Mouse (Mus musculus): Measurements from ENCODE around the gene Elfn2. TPM values are rescaled to one million over a fixed set of nuclear protein-coding genes. Genes with fewer than 3 reads are reported as not detected.

Gene Elfn2
- polyA plus RNA-seq, 1 experiment from 2014 or later, result 3.3 TPM

DNA sequence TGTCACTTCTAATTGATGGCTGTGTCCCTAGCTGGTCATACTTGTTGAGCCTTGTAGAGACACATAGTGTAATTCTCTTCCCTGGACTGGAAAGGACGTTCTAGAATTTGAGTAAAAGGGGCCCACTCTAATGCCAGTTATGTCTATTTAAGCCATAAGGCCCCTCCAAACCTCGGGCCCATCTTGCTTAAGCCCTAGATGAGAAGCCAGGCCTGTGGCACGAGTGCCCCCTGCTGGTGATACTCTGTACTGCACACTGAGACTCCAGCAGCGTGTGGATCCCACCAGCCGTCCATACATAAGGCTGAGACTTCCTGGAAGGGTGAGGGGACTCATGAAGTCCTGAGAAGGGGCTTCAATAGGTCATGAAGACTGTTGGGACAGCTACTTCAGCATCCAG, 25.6 kb upstream of the Elfn2 start:
- Histone ChIP-seq H3K36me3 (no peaks in the 10 kb centered on the region), H3K9ac (replicated peaks) (no peak overlapping the region), H3K9me3 (no peaks in the 10 kb centered on the region), H3K4me3 (replicated peaks) (no peak overlapping the region), H3K4me1 (replicated peaks) (peaks cover 11% of the 10 kb centered on the region), H3K27me3 (no peaks in the 10 kb centered on the region), H3K4me2 (replicated peaks) (no peak overlapping the region), H3K27ac (no peak overlapping the region; the same call in 1 of the 2 replicates)
- peak; percentile 54; the same call in 1 of the 2 replicates for ATAC-seq
- WGBS, result 3% methylated on average over 5 of the region's 5 CpGs

DNA sequence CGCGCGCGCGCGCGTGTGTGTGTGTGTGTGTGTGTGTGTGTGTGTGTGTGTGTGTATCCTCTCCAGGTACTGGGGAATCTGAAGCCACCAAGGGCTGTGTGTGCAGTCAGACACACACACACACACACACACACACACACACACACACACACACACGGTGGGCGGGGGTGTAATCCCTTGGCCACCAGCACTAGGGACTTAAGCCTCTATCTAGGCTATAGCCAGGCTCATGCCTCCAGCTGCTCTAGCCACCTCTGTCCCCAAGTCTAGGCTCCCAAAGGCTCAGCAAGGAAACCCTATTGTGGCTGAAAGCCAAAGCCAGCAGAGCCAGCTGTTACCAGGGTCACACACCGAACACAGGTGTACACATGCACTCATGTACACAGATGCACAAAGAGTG, 24.3 kb upstream of the Elfn2 start:
- H3K9ac ChIP-seq (replicated peaks), result no peak overlapping the region
- H3K36me3 ChIP-seq, result no peaks in the 10 kb centered on the region
- H3K4me3 ChIP-seq (replicated peaks), result no peak overlapping the region
- no peaks in the 10 kb centered on the region for H3K27me3 ChIP-seq
- ATAC-seq, result 0 out of 2 replicates have a peak, but pooled peaks have one; percentile 9
- H3K4me1 ChIP-seq (replicated peaks), result peaks cover 12% of the 10 kb centered on the region
- no peak overlapping the region for H3K27ac ChIP-seq
- H3K4me2 ChIP-seq (replicated peaks), result no peak overlapping the region
- H3K9me3 ChIP-seq, result no peaks in the 10 kb centered on the region
- 77% methylated on average over 7 of the region's 10 CpGs for WGBS

DNA sequence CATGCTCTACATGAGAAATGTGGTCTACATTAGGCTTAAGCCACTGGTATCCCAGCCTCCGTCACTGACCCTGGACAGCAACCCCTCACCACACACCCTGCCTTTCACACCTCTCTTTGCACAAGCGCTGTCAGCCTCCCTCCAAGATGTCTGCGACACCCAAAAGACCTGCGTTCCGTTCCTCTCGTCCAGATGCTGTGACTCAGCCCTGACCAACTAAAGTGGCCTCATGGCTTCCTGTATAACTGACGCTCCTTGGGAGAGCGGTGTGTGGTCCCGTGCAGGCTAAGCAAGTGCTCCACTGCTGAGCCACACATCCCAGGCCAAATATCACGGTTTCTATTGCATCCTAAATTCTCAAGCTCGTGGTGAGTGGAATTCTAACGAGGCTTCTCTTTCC, 22.1 kb upstream of the Elfn2 start:
- 78% methylated on average over 12 of the region's 12 CpGs for WGBS
- H3K36me3 ChIP-seq, result no peaks in the 10 kb centered on the region
- H3K9ac ChIP-seq (replicated peaks), result no peak overlapping the region
- H3K4me2 ChIP-seq (replicated peaks), result no peak overlapping the region
- ATAC-seq, result no peak
- no peaks in the 10 kb centered on the region for H3K27me3 ChIP-seq
- H3K27ac ChIP-seq, result no peak overlapping the region
- H3K9me3 ChIP-seq, result no peaks in the 10 kb centered on the region
- H3K4me3 ChIP-seq (replicated peaks), result no peak overlapping the region
- H3K4me1 ChIP-seq (replicated peaks), result peaks cover 34% of the 10 kb centered on the region

DNA sequence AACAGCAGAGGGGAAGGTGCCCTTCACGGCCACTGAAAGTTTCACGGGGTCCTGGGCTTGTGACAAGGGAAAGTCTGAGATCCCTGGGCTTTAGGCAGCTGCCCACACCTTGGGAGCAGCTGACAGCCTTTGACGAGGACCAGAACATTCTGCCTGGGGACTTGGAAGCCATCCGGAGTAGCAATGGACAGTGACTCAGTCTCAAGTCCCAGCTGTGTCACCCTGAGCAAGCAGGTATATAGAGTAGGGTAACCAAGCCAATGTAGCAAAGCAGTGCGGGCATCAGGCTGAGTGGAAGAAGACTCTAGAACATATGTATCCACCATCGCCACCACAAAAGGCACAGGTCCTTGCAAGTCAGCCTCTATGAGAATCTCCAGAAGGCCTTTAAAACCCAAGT, 18.6 kb upstream of the Elfn2 start:
- Histone ChIP-seq H3K4me2 (replicated peaks) (no peak overlapping the region), H3K4me3 (replicated peaks) (no peak overlapping the region), H3K9me3 (no peaks in the 10 kb centered on the region), H3K27ac (peak overlapping the region; percentile 86), H3K27me3 (no peaks in the 10 kb centered on the region), H3K4me1 (replicated peaks) (peaks cover 31% of the 10 kb centered on the region), H3K36me3 (no peaks in the 10 kb centered on the region), H3K9ac (replicated peaks) (no peak overlapping the region)
- 73% methylated on average over 6 of the region's 6 CpGs for WGBS
- no peak for ATAC-seq

DNA sequence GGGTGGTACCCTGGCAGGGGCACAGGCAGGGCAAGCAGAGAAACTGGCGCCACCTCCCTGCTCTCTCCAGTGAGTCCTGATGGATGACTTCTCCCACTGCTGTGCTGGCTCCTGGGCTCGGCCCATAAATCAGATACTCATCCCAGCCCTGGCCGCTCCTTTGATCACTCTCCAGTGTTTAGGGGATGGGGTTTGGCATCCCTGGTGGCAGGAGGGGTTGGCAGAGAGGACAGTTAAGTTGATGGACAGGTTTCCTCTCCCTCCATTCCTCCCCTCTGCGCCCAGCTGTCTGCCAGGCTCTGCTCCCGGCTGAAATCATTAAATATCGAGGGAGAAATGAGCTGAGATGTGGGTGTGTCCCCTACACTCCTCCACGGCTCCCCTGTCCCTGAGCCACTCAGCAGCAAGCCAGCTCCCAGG, 18.1 kb upstream of the Elfn2 start:
- Histone ChIP-seq H3K36me3 (no peaks in the 10 kb centered on the region), H3K9me3 (no peaks in the 10 kb centered on the region), H3K9ac (replicated peaks) (peak overlapping the region; percentile 37; the same call in 1 of the 2 replicates), H3K27ac (peak overlapping the region; percentile 86), H3K4me1 (replicated peaks) (peaks cover 31% of the 10 kb centered on the region), H3K4me2 (replicated peaks) (no peak overlapping the region), H3K4me3 (replicated peaks) (no peak overlapping the region), H3K27me3 (no peaks in the 10 kb centered on the region)
- 36% methylated on average over 7 of the region's 7 CpGs for WGBS
- ATAC-seq, result peak; percentile 10

DNA sequence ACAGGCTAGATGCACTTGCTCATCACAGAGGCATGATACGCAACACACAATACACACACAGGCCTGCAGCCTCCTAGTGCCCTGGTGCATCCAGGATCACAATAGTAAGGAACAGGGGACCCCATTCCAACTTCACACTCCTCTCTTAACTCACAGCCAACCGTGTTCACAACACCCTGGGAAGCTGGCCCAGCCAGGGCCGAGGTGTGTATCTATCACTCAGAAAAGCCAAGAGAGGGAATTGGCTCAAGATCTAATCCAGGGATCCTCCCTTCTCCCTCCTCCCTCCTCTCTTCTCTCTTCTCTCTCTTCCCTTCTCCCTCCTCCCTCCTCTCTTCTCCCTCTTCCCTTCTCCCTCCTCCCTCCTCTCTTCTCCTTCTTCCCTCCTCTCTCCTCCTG, 17.6 kb upstream of the Elfn2 start:
- no peaks in the 10 kb centered on the region for H3K9me3 ChIP-seq
- WGBS, result 54% methylated on average over 3 of the region's 3 CpGs
- peak overlapping the region; percentile 22; the same call in 1 of the 2 replicates for H3K4me2 ChIP-seq (replicated peaks)
- no peak; the same call in 1 of the 2 replicates for ATAC-seq
- no peaks in the 10 kb centered on the region for H3K36me3 ChIP-seq
- no peaks in the 10 kb centered on the region for H3K27me3 ChIP-seq
- peaks cover 31% of the 10 kb centered on the region for H3K4me1 ChIP-seq (replicated peaks)
- peak overlapping the region; percentile 86 for H3K27ac ChIP-seq
- H3K9ac ChIP-seq (replicated peaks), result peak overlapping the region; percentile 37; the same call in 1 of the 2 replicates
- H3K4me3 ChIP-seq (replicated peaks), result no peak overlapping the region

DNA sequence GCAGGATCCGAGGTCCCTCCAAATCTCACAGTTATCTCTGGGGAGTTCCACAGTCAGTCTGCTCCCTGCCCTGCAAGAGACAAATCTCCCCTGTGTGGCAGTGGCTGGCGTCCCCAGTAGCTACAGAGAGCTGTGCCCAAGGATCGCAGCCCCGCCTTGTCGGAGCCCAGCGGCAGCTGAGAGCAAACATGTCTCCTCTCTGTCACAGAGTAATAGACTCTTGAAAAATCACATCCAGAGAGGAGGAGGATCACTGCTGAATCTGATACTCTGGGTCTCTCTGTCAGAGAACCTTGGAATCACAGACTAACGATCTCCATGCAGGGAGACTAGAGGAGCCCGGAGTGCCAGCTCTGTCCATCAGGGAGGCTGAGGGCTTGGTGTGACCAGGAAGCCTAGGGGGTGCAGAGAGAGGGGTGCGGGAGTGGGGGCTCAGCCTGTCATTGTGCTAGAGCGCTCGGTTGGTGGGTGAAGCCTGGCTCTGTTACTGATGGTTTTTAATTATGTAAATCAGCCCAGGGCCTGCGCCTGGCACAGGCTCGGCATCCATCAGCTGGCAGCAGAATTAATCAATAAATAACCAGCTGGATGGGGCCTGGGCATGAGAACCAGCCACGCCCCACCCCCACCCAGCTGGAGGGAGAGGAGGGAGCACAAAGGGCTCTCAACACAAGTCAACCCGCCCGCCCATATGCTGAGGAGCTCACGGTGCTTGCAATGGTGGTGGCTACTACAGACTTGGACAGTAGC, 17.0 kb upstream of the Elfn2 start:
- no peaks in the 10 kb centered on the region for H3K36me3 ChIP-seq
- peak; percentile 84 for ATAC-seq
- no peak overlapping the region for H3K4me3 ChIP-seq (replicated peaks)
- peak overlapping the region; percentile 22 for H3K4me2 ChIP-seq (replicated peaks)
- H3K27ac ChIP-seq, result peak overlapping the region; percentile 86
- H3K9me3 ChIP-seq, result no peaks in the 10 kb centered on the region
- H3K27me3 ChIP-seq, result no peaks in the 10 kb centered on the region
- H3K4me1 ChIP-seq (replicated peaks), result peaks cover 31% of the 10 kb centered on the region
- H3K9ac ChIP-seq (replicated peaks), result peak overlapping the region; percentile 37
- WGBS, result 23% methylated on average over 17 of the region's 17 CpGs

DNA sequence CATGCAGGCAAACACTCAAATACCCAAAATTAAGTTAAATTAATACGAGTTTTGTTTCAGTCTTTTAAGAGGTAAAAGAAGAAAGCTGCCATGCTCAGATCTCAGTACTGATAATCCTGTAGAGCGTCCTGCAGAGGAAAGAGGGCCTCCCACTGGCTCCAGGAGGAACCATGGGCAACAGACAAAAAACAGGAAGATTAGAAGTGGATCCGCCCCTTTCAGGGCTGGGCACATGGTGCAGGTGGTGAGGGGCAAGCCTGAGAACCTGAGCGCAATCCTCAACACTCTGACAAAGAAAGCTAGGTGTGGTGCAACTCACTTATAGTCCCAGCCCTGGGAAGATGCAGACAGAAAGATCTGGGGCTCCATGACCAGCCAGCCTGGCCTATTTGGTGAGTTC, 13.3 kb upstream of the Elfn2 start:
- H3K4me3 ChIP-seq (replicated peaks), result no peak overlapping the region
- H3K27me3 ChIP-seq, result no peaks in the 10 kb centered on the region
- no peaks in the 10 kb centered on the region for H3K9me3 ChIP-seq
- H3K9ac ChIP-seq (replicated peaks), result no peak overlapping the region
- no peak for ATAC-seq
- H3K4me2 ChIP-seq (replicated peaks), result no peak overlapping the region
- H3K36me3 ChIP-seq, result no peaks in the 10 kb centered on the region
- whole genome bisulfite sequencing, result 43% methylated on average over 4 of the region's 4 CpGs
- H3K27ac ChIP-seq, result no peak overlapping the region
- peaks cover 20% of the 10 kb centered on the region for H3K4me1 ChIP-seq (replicated peaks)

DNA sequence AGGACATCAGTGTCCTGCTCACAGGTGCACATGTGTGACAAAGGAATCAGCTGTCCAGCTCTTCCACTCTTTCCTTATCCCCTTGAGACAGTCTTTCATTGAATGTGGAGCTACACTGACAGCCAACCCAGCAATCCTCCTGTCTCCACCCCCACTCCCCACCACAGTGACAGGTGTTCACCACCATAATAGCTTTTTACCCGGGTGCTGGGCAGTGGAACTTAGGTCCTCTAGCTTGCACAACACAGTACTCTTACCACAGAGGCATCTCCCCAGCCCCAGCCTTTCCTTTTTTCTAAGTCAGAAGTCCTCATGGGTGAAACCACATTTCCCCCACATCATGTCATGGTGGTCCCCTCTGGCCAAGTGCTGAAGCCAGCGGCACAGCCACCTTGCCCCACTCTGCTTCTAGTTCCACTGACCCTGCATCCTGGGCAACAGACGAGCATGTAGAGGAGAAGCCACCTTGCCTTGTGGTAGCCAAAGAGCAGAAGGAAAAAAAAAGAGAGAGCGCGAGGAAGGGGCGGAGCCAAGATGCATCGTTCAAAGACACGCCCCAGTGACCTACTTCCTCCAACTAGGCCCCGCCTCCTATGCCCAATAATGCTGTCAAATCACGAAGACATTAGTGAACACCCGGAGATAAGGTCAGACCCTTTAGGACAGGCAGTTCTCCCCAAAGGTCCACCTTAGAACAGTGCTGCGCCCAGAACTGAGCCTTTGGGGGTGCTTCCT, 11.9 kb upstream of the Elfn2 start:
- Histone ChIP-seq H3K9ac (replicated peaks) (no peak overlapping the region), H3K36me3 (no peaks in the 10 kb centered on the region), H3K27ac (0 out of 2 replicates have a peak overlapping the region, but pooled peaks have one; percentile 9), H3K4me2 (replicated peaks) (no peak overlapping the region), H3K4me1 (replicated peaks) (peaks cover 6% of the 10 kb centered on the region), H3K27me3 (no peaks in the 10 kb centered on the region), H3K4me3 (replicated peaks) (no peak overlapping the region), H3K9me3 (no peaks in the 10 kb centered on the region)
- 86% methylated on average over 12 of the region's 12 CpGs for WGBS
- ATAC-seq, result no peak

DNA sequence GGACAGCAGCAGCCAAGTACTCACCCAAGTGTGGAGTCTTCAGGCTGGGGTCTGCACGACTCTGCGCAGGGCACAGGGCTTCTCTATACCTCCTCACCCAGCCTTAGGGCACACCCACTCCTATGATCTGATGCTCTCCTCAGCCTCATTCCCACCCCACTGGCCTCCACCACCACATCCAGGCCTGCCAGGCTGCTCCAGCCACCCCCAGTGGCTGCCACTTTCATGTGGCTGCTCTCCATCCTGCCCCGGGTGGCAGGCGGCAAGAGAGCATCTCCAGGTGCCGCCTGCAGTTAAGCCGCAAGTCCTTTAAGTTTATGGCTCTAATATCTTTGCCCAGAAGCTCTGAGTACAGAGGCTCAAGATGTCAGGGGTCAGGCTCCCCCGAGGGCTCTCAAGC, 8.1 kb upstream of the Elfn2 start:
- Histone ChIP-seq H3K36me3 (no peaks in the 10 kb centered on the region), H3K4me3 (replicated peaks) (no peak overlapping the region), H3K4me2 (replicated peaks) (no peak overlapping the region), H3K27me3 (peaks cover 11% of the 10 kb centered on the region), H3K9me3 (no peaks in the 10 kb centered on the region), H3K4me1 (replicated peaks) (no peaks in the 10 kb centered on the region), H3K27ac (no peak overlapping the region), H3K9ac (replicated peaks) (no peak overlapping the region)
- WGBS, result 72% methylated on average over 7 of the region's 7 CpGs
- ATAC-seq, result no peak

DNA sequence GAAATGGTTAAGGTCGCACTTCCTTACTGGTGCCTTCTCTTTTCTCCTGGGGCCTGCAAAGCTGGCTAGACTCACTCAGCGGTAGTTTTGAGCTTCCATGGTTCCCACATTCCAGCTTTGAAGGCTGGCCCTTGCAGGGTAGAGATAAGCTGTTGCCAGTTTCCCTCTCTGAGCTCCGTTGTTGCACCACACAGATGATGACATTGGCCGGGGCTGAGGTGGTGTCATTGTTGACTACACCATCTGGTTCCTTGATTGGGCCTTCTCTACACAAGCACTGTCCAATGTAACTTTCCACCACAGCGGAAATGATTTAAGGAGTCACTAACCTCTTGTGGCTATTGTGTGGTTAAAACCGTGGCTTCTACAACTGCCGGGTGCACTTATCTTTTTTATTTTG, 2.0 kb upstream of the Elfn2 start:
- H3K27me3 ChIP-seq, result peaks cover 56% of the 10 kb centered on the region
- WGBS, result 72% methylated on average over 7 of the region's 7 CpGs
- no peak overlapping the region for H3K4me2 ChIP-seq (replicated peaks)

DNA sequence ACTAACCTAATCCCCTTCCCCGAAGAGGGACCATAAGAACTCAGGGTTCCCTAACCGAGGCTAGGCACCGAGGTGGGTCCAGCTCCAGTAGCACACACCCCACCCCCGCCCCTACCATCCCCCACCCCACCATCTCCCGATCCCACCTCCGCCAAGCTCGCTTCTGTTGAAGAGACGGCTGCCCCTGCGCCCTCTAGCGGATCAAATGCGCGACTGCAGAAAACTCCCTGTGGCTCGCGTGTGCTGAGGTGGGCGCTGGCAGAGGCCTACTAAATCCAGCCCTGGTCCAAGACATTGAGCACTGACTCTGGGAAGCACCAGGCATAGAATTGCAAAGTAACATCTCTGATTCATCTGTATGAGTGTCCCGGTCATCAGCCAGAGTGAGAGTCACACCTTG, 1.5 kb upstream of the Elfn2 start:
- Histone ChIP-seq H3K27ac (no peak overlapping the region), H3K9ac (replicated peaks) (no peak overlapping the region), H3K4me3 (replicated peaks) (no peak overlapping the region), H3K4me1 (replicated peaks) (peaks cover 44% of the 10 kb centered on the region), H3K36me3 (no peaks in the 10 kb centered on the region), H3K27me3 (peaks cover 60% of the 10 kb centered on the region), H3K9me3 (no peaks in the 10 kb centered on the region), H3K4me2 (replicated peaks) (peak overlapping the region; percentile 77)
- 2% methylated on average over 16 of the region's 16 CpGs for WGBS
- ATAC-seq, result peak; percentile 8; the same call in 1 of the 2 replicates

More for the DNA sequence above, 2.0 kb upstream of the Elfn2 start:
- no peaks in the 10 kb centered on the region for H3K9me3 ChIP-seq
- H3K36me3 ChIP-seq, result no peaks in the 10 kb centered on the region
- peaks cover 40% of the 10 kb centered on the region for H3K4me1 ChIP-seq (replicated peaks)
- ATAC-seq, result no peak
- H3K9ac ChIP-seq (replicated peaks), result no peak overlapping the region
- no peak overlapping the region for H3K4me3 ChIP-seq (replicated peaks)
- H3K27ac ChIP-seq, result no peak overlapping the region
